Mouse (Mus musculus) lung, postnatal 10 days (tissue): ENCODE results near the gene Lipt2.

Experiments
- DNase-seq: peaks from one replicate; pipeline ENCODE4 v3.0.0; 2021

Gene Lipt2

DNA sequence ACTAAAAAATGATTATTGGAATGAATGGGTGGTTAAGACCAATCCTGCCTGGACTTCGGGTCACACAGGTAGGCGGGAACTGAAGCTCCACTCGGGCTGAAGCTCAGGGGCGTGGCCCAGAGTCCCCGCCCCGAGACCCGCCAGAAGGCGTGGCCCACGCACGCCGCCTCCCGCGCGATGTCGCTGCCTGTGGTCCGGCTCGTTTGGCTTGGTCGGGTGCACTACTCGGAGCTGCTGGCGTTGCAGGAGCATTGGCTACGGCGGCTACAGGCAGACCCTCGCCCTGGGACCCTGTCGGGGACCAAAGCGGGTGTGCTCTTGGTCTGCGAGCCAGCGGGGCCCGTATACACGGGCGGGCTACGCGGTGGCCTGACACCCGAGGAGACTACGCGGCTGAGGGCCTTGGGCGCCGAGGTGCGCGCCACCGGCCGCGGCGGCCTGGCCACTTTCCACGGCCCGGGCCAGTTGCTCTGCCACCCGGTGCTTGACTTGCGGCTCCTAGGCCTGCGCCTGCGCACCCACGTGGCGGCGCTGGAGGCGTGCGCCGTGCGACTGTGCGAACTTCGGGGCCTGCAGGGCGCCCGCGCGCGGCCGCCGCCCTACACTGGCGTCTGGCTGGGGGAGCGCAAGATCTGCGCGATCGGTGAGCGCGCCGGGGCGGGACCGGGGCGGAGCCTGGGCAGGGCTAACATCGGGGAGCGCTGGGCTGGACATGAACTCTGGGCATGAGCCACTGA, at the start of gene Lipt2:
Gene Lipt2 (plus strand): TSS at position 173 of the 737 bp plus-strand sequence.
- DNase-seq = peak; percentile 95

DNA sequence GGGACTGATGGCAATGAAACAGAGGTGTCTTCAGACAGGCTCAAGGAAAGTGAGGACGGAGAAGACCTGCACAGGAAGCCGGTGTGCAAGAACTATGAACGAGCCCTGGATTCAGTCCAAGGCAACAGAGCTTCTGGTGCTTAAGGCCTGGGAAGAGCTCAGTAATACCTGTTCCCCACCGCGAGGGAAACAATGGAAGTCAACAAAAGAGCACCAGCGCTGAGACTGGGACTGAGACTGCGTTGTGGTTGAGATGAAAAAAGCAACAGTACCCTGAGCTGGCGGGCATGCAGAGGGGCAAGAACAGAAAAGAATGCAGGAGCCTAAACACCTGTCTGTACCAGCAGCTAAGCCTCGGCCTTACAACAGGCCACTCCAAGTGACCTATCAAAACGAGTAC, 47.6 kb upstream of the Lipt2 start:
- DNase-seq = no peak

DNA sequence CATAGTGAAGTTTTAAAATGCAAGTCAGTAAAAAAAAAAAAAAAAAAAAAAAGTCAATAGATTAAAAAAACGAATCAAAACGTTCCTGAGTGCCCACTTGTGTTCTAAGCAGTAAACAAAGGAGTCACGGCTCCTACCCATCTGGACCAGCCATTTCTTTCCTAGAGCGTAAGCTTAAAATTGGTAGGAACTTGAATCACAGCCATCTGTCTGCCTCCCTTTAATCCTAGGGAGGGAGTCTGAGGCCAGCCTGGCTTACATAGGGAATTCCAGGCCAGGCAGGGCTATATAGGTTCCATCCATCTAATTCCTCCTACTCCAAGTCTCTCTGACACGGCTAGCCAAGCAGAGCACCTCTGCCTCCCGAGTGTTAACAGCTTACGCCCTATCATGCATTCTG, 45.3 kb upstream of the Lipt2 start:
- no peak for DNase-seq

DNA sequence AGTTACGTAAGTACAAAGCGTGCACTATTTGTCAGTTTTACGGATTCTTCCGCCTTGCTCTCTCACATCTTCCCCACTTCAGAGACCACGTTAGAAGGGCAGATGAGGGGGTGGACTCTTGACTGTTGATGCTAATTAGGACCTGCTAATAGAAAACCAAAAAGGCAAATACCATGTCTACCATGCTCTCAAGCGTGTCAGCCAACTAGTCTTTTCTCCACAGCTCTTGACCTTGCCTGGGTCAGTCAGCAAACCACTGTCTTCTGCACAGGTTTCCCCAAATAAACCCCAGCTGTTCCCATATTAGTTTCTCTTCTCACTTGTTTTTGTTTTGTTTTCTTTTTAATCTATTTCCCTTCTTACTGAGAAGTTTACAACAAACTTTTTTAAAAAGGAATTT, 44.8 kb upstream of the Lipt2 start:
- no peak for DNase-seq

DNA sequence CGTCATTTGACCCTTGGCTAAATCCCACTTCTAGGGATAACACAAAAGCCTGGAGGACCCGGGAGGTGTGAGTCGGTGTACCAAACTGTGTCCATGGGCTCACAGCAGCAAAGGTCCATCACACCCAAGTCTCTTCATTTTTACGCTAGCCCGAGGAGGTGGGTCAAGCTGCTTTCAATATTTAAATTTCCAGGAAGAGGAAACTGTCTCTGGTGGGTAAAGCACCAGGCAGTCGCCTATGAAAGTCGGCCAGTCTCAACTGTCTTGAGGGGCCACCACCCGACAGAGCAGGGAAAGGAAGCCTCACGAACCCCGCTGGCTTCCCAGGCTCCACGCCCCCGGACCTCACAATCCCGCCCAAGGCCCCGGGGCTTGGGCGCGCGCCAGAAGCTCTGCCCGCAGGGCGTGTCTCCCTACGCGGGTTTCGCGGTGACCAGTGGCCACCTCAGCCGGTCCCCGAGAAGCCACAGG, 38.3 kb upstream of the Lipt2 start:
- no peak for DNase-seq

DNA sequence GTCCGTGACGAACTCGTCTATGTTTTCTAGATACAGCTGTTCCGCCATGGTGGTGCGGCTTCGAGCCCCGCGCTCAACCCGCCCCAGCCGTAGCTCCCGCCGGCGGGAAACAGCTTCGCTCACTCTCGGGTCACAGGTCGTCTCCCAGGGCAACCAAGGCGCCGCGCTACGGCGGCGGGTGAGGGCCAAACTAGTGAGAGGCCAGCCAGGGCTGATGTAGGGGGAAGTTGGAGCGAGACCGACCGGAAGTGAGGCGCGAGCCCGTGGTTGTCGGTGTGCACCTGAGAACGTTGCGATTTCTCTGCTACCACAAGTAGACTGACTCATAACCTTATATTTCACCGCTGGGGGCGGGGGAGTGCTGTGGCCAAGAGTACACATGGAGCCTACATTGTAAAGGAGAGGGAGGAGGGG, 37.7 kb upstream of the Lipt2 start, which contains the start of gene Pold3:
Gene Pold3 (minus strand): TSS at position 190 of the 414 bp plus-strand sequence.
- DNase-seq = peak; percentile 99

DNA sequence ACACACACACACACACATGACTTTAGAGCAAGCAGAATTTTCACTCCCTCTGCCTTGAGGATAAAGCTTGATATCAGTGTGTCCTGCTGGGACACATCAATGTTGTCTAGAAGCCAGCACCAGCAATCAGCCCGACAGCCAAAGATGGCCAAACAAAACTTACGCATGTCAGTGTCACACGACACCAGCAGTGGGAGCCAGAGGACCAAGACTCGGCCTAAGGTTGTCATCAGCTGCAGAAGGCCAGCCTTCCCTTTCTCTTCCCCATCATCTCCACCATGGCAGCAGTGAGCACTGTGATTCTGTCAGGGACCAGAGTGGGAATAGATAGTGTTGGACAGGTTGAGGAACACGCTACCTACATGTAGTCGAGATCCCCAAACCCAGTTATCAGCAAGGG, 35.6 kb upstream of the Lipt2 start:
- DNase-seq = peak; percentile 74

DNA sequence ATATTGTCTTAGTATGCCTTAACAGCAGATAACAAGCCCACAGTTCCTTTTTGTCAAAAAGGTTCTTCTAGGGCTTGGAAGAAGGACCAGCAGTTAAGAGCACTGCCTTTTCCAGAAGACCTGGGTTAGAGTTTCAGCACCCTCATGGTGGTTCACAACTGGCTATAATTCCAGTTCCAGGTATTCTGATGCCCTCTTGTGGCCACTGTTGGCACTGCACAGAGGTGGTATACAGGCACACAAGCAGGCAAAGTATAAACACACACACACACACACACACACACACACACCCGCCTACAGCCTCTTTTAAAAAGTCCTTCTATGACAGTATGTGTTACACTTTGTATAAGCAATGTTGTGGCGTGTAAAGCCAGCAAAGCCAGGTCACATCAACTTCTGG, 34.9 kb upstream of the Lipt2 start:
- DNase-seq = peak; percentile 53

DNA sequence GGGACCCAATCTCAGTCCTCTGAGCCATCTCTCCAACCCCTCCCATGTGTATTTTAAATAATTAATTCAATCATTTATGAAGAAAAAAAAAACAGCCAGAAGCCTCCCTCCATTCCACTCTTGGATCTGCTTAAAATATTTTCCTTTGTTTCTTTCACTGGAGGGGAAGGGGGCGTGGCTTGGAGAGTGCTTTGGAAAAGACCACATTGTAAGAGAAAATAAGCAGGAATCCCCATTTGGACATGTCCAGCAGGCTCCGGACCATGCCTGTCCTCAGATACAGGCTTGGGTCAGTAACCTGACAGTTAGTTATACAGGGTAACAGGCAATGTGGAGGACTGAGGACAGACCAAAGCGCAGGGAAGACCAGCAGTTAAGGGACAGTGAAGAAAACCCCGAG, 33.9 kb upstream of the Lipt2 start:
- peak; percentile 19 for DNase-seq

DNA sequence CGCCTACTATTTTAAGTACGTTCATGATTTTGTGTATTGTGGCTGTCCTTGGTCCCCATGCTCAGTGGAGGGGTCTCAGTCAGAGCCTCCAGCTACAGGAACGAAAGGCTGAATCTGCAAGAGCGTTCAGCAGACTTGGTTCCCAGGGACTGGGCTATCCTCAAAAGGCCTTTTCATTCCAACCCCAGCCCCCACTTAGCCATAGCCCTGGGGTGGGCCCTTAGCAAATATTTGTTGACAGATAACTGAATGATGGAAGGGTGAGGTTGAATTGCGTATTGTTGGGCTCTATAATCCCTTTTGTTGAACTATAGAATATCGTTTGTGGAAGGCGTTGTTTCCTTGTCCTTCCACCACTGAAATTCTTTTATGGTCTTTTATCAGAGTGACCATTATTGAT, 32.6 kb upstream of the Lipt2 start:
- DNase-seq = no peak

DNA sequence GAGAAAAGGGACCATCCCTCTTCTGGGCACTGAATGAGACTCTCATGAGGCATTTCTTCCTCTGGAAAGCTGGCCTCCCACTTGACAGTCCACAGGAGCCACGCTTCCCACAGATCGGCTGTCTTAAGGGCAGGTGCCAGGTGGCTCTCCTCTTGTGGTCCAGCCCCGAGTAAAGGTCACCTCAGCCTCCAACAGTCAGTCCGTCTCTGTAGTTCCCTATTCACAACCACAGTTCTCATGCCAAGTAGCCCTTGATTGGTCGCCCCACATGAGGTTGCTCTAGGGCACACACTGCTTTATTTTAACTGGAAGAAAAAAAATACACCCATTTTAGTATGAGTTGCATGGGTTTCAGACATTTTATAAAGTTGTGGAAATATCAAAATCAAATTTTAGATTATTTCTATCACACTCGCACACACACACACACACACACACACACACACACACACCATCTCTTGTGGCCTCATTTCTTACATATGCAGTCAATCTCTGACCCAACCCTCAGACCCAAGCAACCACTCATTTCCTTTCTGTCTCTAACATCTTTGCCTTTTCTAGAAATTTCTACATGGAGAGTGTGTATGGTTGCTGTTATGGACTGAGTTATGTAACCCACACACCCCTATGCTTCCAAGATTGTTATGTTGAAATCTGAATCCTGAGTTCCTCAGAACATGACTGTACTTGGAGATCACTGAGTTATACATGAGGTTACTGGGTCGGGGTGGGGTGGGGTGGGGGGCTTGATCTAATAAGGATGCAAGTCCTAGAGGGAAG, 30.6 kb upstream of the Lipt2 start:
- no peak for DNase-seq

DNA sequence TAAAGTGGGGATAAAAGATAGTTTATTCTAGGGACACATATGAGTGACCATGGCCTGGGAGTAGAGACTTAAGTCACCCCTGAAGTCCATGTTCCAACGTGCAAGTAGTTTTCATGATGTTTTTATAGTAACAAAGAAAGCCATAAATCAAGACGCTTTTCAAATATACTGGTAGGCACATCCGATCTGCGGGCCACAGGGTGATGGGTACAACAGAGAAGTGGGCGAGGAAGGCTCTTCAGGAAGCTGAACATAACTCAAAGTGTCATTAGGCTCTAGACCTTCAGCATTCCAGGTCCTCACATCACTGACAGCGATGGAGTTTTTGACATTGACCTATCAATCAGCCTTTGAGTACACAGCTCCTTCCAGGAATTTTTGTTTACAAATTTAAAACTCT, 28.5 kb upstream of the Lipt2 start:
- DNase-seq = no peak

DNA sequence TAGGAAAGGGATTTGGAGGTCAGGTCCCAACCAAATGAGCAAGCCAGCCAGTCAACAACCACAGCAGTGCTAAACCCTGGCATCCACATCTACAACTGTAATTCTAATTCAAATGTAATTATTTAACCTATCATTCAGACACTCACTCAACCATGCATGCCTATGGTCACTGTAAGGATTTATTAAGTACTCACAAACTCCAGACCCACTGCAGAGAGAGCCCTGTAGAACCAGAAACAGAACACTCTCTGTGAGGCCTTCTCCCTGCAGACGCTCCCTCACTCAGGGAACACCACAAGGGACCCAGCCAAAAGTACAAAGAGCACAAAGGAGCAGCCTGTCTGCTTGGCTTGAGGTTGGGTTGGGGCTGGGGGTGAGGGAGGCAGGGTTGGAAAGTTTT, 26.7 kb upstream of the Lipt2 start:
- DNase-seq = no peak

DNA sequence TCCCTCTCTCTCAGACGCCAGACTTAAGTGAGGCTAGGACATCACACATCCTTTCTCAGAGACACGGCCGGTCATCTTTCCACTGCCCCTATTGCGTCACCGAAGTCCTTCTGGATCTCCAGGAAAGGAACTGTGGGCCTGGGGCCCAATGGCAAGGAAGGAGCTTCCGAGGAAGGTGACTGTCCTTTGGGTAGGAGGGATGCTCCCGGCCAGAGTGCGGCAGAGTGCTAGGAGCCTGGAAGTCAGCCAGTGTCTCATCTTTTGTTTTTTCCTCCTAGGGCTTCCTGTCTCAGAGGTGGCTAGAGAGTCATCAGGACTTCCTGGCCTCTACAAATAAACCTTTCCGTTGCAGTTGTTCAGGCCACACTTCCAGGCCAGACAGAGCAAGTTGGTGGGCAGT, 22.0 kb upstream of the Lipt2 start:
- DNase-seq = peak; percentile 33

DNA sequence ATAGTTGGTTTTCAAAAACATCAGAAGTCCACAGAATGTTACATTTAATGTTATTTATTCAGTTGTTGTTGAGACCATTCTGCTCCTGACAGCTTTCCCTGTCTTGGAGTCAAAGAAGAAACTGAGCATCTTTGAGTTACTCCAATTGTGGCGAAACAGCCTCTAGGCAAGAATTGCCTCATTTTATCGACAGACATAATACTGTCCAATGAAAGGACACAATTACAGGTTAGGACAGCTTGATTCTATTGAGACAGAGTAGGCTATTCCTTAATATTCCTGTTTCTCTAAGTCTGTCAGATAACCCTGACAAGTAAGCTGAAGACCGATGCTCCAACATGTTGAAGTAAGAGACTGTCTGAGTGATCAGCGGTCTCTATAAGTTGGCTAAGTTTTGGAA, 21.0 kb upstream of the Lipt2 start:
- DNase-seq = no peak

DNA sequence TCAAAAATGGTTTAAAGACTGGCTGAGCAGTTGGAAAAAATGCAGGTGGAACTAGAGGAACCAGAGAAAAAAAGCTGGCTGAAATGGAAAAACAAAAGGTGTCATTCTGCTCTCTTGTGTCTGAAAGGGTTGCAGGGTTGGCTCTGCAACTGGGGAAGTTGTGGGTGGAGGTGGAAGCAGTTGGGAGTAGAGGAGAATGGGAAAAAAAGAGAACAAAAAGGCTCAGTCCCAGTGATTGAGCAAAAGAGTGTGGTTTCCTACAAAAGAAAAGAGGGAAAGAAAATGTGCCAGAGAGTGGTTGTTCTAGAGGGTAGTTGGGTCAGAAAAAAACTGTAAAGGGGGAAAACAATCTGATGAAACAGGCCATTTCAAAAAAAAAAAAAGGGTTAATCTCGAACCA, 18.5 kb upstream of the Lipt2 start:
- no peak for DNase-seq

DNA sequence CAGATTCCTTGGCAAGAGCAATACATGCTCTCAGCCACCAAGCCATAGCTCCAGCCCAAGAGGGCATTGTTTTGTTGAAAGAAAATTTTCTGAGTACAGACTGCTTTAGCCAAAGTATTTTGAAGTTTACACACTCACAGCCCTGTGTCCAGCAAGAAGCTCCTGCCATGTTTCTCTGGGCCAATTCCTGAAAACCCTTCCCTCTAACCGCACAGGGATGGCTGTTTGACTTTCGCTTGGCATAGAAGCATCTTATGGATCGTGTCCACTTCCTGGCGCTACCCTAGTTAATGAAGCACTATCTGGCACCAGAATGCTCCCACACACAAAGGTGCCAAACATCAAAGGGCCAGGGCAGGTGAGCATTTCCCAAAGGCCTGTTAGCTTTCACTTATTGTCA, 10.5 kb upstream of the Lipt2 start:
- DNase-seq = no peak

DNA sequence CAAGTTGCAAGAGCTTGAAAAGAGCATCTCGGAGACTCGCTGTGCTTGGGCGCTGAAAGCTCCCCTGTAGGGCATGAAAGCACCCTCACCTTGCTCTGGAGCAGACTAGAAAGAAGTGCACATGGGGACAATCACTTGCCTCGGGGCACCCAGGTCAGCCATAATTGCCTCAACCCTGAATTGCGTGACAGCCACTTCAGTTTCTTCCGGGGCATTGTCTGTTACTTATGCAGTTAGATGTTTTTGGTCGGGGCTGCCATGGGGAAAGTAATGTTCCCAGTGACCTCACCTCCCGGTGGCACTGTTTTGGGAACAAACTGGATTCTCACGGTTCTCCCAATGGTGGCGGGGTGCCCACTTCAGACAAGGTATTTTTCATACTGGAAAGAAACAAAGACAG, 9.0 kb upstream of the Lipt2 start:
- no peak for DNase-seq

DNA sequence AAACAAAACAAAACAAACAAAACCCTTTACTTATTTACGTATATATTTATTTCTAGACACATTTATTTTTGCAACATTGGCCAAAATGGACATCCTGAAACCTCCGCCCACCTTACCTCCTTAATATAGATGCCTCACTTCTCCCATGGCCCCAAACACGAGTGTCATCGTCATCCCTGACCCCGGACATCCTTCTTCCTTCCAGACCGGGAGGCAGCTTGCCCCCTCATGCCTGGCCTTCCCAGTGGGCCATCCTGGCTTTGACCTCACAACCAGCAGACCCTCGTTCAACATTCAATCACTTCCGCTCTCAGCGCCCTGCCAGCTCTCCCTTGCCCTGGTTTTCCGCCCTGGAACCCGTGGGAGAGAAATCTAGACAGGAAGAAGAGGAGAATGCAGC, 8.5 kb upstream of the Lipt2 start:
- DNase-seq = no peak

DNA sequence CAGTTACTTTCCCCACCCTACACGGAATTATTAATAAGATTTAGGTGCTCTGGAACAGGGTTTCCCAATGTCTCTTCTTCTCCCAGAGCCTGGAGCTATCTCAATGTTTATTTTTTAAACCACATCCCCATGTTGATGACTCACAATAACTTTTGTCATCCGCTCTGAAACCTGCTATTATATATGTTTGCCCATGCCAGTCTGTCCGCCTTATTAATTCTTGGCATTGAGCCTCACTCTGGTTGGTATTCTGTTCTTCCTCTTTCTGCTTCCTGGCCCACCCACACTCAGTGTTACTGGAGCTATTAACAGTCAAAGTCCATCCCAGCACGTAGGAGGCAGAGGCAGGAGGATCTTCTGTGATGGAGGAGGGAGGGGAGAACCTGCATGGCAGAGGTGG, 1.4 kb upstream of the Lipt2 start:
- no peak for DNase-seq

DNA sequence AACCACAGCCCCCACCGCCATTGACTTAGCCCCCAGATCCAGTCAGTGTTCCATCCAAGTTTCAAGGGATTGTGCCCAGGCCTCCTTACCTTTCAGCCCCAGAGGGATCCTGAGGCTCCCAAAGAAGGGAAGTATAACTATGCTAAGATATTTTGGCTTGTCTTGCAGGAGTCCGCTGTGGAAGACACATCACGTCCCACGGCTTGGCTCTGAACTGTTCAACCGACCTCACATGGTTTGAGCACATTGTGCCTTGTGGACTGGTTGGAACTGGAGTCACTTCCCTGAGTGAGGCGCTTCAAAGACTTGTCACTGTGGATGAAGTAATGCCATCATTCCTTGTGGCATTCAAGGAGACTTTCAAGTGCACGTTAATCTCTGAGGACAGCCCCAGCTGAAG, 929 bp downstream of the Lipt2 start:
- DNase-seq = no peak

DNA sequence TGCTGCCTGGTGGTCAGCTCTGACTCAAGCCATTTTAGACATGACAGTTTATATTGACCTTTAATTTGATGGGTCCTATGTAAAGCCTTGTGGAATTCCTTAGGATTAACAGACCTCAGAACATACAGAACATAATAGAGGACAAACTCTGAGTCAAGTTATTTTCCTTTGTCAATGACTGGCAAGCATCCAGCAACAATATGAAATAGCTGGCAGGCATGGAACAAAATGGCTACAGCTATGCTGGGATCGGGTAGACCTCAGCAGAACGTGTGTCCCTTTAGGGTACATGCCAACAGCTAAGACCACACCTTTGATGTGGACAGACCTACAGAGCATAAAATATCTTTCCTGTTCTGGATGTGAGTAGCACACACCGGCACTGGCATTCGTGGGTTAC, 4.4 kb downstream of the Lipt2 start:
- DNase-seq = no peak

DNA sequence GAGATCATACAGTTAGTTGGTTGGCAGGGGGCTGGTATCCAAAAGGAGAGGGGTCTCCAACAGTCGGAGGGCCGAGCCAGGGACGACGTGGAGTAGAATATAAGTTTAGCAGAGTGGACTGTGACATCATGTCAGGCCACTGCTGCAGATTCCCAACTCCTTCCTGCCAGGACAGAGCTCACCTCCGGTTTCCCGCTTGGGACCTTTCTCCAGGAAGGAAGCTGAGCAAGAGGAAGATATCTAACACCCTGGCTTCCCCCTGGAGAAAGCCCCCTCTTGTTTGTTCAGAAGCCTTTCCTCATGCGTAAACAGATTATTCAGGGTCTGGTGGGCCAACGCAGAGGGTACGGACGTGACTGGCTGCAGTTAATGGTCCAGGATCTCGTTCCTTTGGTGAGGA, 9.6 kb downstream of the Lipt2 start:
- DNase-seq = no peak

DNA sequence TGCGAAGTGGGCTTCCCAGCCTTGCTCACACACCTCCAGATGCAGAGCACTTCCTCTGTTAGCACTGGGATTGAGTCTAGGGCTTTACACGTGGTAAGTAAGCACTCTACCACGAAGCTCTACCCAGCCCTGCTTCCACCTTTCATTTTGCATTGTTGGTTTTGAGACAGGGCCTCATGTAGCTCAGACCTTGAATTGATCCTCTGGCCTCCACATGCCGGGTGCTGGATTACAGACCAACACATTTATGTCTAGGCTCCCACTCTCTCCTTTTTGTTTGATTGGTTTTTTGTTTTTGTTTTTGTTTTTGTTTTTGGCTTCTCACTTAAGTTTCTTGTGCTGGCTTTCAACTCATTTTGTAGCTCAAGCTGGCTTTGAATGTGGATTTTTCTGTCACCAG, 11.7 kb downstream of the Lipt2 start:
- no peak for DNase-seq

DNA sequence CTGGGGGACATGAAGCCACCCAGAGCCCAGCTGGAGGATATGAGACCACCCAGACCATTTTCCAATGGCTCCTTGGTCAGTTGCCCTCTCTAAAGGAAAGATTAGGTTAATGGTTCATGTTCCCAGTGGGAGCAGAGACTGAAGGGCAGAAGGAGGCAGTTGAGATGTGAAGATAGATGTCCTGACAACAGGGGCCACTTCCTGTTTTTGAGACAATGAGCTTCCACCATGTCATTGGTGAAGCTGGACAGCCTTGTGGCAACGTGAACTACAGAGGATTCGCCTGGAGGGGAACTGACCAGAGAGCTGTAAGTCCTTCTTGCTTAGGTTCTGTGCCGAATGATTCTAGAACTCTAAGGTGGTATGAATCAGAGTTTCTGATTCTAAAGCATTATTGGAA, 17.2 kb downstream of the Lipt2 start, which contains the start of gene Kcne3:
Gene Kcne3 (plus strand): TSS at position 234 of the 400 bp plus-strand sequence.
- no peak for DNase-seq
